Mouse (Mus musculus) CH12.LX (cell line): ENCODE measurements around the gene S100a8. TPM values are rescaled to one million over a fixed set of nuclear protein-coding genes. Genes with fewer than 3 reads are reported as not detected.
A peak's percentile ranks its signal among the peaks of the same experiment; 100 is the strongest.

Experiments used
- DNase-seq: peaks from one replicate; pipeline ENCODE4 v3.0.0-alpha.2; 2013; ENCODE audit errors: extremely low read depth
- H3K27ac ChIP-seq: 2 replicates; pipeline ENCODE4 v1.5.1; 2012; ENCODE audit warnings: low read depth, mild to moderate bottlenecking, control low read depth, moderate library complexity; ENCODE audit not compliant: insufficient read depth
- H3K27me3 ChIP-seq: replicated peaks from 2 replicates; pipeline ENCODE3; 2012; ENCODE audit warnings: inconsistent platforms
- H3K36me3 ChIP-seq, 2 experiments: replicated peaks in 1 of 2; 2 replicates each; pipeline versions ENCODE3 to v1.6.1; 2012; ENCODE audit warnings: inconsistent platforms in 1 of 2, low read length in 1 of 2, mild to moderate bottlenecking in 1 of 2, mixed read lengths in 1 of 2, moderate library complexity in 1 of 2; ENCODE audit not compliant: control insufficient read depth in 1 of 2, insufficient read depth in 1 of 2
- H3K4me1 ChIP-seq, 2 experiments: 2 replicates each; pipeline ENCODE4 v1.6.1; 2012; ENCODE audit warnings: inconsistent platforms in 1 of 2, moderate library complexity in 1 of 2; ENCODE audit not compliant: insufficient read depth in 2 of 2, control insufficient read depth in 1 of 2
- H3K4me2 ChIP-seq: 2 replicates; pipeline ENCODE4 v1.6.1; 2012; ENCODE audit warnings: low read depth, mild to moderate bottlenecking, control low read depth; ENCODE audit not compliant: poor library complexity, insufficient read depth, severe bottlenecking
- H3K4me3 ChIP-seq, 3 experiments: fragments of 150-350 bp in 1 of 3; sonication (generic) in 1 of 3; replicated peaks in 1 of 3; 2 replicates each; pipeline versions ENCODE3 to v1.5.1; 2011 to 2012; ENCODE audit warnings: low read depth in 2 of 3, low read length in 2 of 3, mild to moderate bottlenecking in 2 of 3, moderate library complexity in 2 of 3, control low read depth in 1 of 3, improper control_type of control experiment in 1 of 3, inconsistent platforms in 1 of 3, mixed read lengths in 1 of 3; ENCODE audit not compliant: poor library complexity in 1 of 3
- H3K79me2 ChIP-seq: replicated peaks from 2 replicates; pipeline ENCODE4 v1.6.1; 2012; ENCODE audit warnings: mild to moderate bottlenecking, moderate library complexity; ENCODE audit not compliant: control insufficient read depth, poor library complexity, insufficient read depth, severe bottlenecking; ENCODE audit errors: extremely low read depth
- H3K9ac ChIP-seq: 2 replicates; pipeline ENCODE4 v1.6.1; 2012; ENCODE audit warnings: low read depth, mild to moderate bottlenecking, control low read depth, moderate library complexity; ENCODE audit not compliant: insufficient read depth
- H3K9me3 ChIP-seq: replicated peaks from 2 replicates; pipeline ENCODE3; 2012; ENCODE audit warnings: low read length, inconsistent platforms, mixed read lengths
- BHLHE40 ChIP-seq: IDR thresholded peaks from 2 replicates; pipeline ENCODE4 v1.6.1; 2011; ENCODE audit warnings: mild to moderate bottlenecking, low read depth, low read length, improper control_type of control experiment
- CHD1 ChIP-seq: IDR thresholded peaks from 2 replicates; pipeline ENCODE4 v1.6.1; 2012; ENCODE audit warnings: low read depth, low read length, improper control_type of control experiment, inconsistent platforms
- CHD2 ChIP-seq: IDR thresholded peaks from 2 replicates; pipeline ENCODE4 v1.6.1; 2011; ENCODE audit warnings: low read length, improper control_type of control experiment
- CTCF ChIP-seq, 2 experiments: IDR thresholded peaks in 1 of 2; conservative IDR thresholded peaks in 1 of 2; 2 replicates each; pipeline ENCODE4 v1.5.1; 2011 to 2012; ENCODE audit warnings: low read depth in 2 of 2, low read length in 2 of 2, improper control_type of control experiment in 1 of 2, inconsistent platforms in 1 of 2, mild to moderate bottlenecking in 1 of 2, moderate library complexity in 1 of 2
- E2F4 ChIP-seq: IDR thresholded peaks from 2 replicates; pipeline ENCODE4 v1.6.1; 2011; ENCODE audit warnings: low read depth, low read length, improper control_type of control experiment; ENCODE audit not compliant: insufficient replicate concordance
- ELF1 ChIP-seq: IDR thresholded peaks from 2 replicates; pipeline ENCODE4 v1.6.1; 2014; ENCODE audit warnings: low read depth, mild to moderate bottlenecking, inconsistent platforms, low read length, improper control_type of control experiment
- ETS1 ChIP-seq: conservative IDR thresholded peaks from 2 replicates; pipeline ENCODE4 v1.6.1; 2012; ENCODE audit warnings: low read depth, mild to moderate bottlenecking, inconsistent platforms, low read length, improper control_type of control experiment, moderate library complexity
- GABPA ChIP-seq: IDR thresholded peaks from 2 replicates; pipeline ENCODE4 v1.6.1; 2012; ENCODE audit warnings: low read depth, low read length, improper control_type of control experiment, inconsistent platforms; ENCODE audit not compliant: insufficient replicate concordance
- HCFC1 ChIP-seq: IDR thresholded peaks from 2 replicates; pipeline ENCODE4 v1.6.1; 2012; ENCODE audit warnings: low read depth, mild to moderate bottlenecking, inconsistent platforms, low read length, improper control_type of control experiment
- IRF4 ChIP-seq: IDR thresholded peaks from 2 replicates; pipeline ENCODE4 v1.6.1; 2014; ENCODE audit warnings: low read depth, mild to moderate bottlenecking, inconsistent platforms, low read length, improper control_type of control experiment
- JUN ChIP-seq: IDR thresholded peaks from 2 replicates; pipeline ENCODE4 v1.6.1; 2011; ENCODE audit warnings: low read depth, mild to moderate bottlenecking, low read length, improper control_type of control experiment, moderate library complexity; ENCODE audit not compliant: insufficient read depth
- JUND ChIP-seq: conservative IDR thresholded peaks from 2 replicates; pipeline ENCODE4 v1.6.1; 2011; ENCODE audit warnings: low read depth, low read length, improper control_type of control experiment
- KAT2A ChIP-seq: IDR thresholded peaks from 2 replicates; pipeline ENCODE4 v1.6.1; 2012; ENCODE audit warnings: low read length, improper control_type of control experiment, inconsistent platforms; ENCODE audit not compliant: insufficient replicate concordance
- MAFK ChIP-seq: IDR thresholded peaks from 2 replicates; pipeline ENCODE4 v1.6.1; 2011; ENCODE audit warnings: low read length, improper control_type of control experiment; ENCODE audit not compliant: insufficient replicate concordance
- MAX ChIP-seq: IDR thresholded peaks from 2 replicates; pipeline ENCODE4 v1.6.1; 2011; ENCODE audit warnings: low read length, improper control_type of control experiment
- MAZ ChIP-seq: IDR thresholded peaks from 2 replicates; pipeline ENCODE4 v1.6.1; 2012; ENCODE audit warnings: low read depth, mild to moderate bottlenecking, inconsistent platforms, low read length, improper control_type of control experiment, moderate library complexity
- MEF2A ChIP-seq: IDR thresholded peaks from 2 replicates; pipeline ENCODE4 v1.6.1; 2014; ENCODE audit warnings: low read depth, mild to moderate bottlenecking, inconsistent platforms, low read length, improper control_type of control experiment, borderline replicate concordance
- MXI1 ChIP-seq: IDR thresholded peaks from 2 replicates; pipeline ENCODE4 v1.6.1; 2011; ENCODE audit warnings: mild to moderate bottlenecking, low read depth, low read length, improper control_type of control experiment
- MYC ChIP-seq: IDR thresholded peaks from 2 replicates; pipeline ENCODE4 v1.6.1; 2011; ENCODE audit warnings: low read depth, mild to moderate bottlenecking, improper control_type of control experiment, low read length
- NELFE ChIP-seq: IDR thresholded peaks from 2 replicates; pipeline ENCODE4 v1.6.1; 2011; ENCODE audit warnings: low read depth, low read length, improper control_type of control experiment
- NRF1 ChIP-seq: IDR thresholded peaks from 2 replicates; pipeline ENCODE4 v1.6.1; 2014; ENCODE audit warnings: low read depth, mild to moderate bottlenecking, inconsistent platforms, low read length, improper control_type of control experiment, moderate library complexity
- PAX5 ChIP-seq: IDR thresholded peaks from 2 replicates; pipeline ENCODE4 v1.6.1; 2012; ENCODE audit warnings: low read length, inconsistent platforms, mixed read lengths
- POLR2A ChIP-seq: IDR thresholded peaks from 2 replicates; pipeline ENCODE4 v1.6.1; 2011; ENCODE audit warnings: low read depth, mild to moderate bottlenecking, improper control_type of control experiment, low read length
- POLR2AphosphoS2 ChIP-seq: IDR thresholded peaks from 2 replicates; pipeline ENCODE4 v1.6.1; 2011; ENCODE audit warnings: low read depth, low read length, improper control_type of control experiment
- RCOR1 ChIP-seq: conservative IDR thresholded peaks from 2 replicates; pipeline ENCODE4 v1.6.1; 2012; ENCODE audit warnings: low read depth, mild to moderate bottlenecking, inconsistent platforms, low read length, improper control_type of control experiment
- SIN3A ChIP-seq: IDR thresholded peaks from 2 replicates; pipeline ENCODE4 v1.6.1; 2012; ENCODE audit warnings: low read length, improper control_type of control experiment, inconsistent platforms
- SMC3 ChIP-seq: IDR thresholded peaks from 2 replicates; pipeline ENCODE4 v1.6.1; 2011; ENCODE audit warnings: low read depth, low read length, improper control_type of control experiment
- TBP ChIP-seq: conservative IDR thresholded peaks from 2 replicates; pipeline ENCODE4 v1.6.1; 2011; ENCODE audit warnings: low read depth, low read length, improper control_type of control experiment
- TCF12 ChIP-seq: IDR thresholded peaks from 2 replicates; pipeline ENCODE4 v1.6.1; 2014; ENCODE audit warnings: low read depth, mild to moderate bottlenecking, inconsistent platforms, low read length, improper control_type of control experiment
- USF1 ChIP-seq: IDR thresholded peaks from 2 replicates; pipeline ENCODE4 v1.6.1; 2014; ENCODE audit warnings: low read depth, mild to moderate bottlenecking, inconsistent platforms, low read length, improper control_type of control experiment
- USF2 ChIP-seq: conservative IDR thresholded peaks from 2 replicates; pipeline ENCODE4 v1.6.1; 2011; ENCODE audit warnings: low read depth, low read length, improper control_type of control experiment
- ZC3H11A ChIP-seq: IDR thresholded peaks from 2 replicates; pipeline ENCODE4 v1.6.1; 2012; ENCODE audit warnings: low read depth, mild to moderate bottlenecking, inconsistent platforms, low read length, improper control_type of control experiment
- ZKSCAN1 ChIP-seq: IDR thresholded peaks from 2 replicates; pipeline ENCODE4 v1.6.1; 2012; ENCODE audit warnings: low read depth, inconsistent platforms, low read length, improper control_type of control experiment, borderline replicate concordance
- ZNF384 ChIP-seq: IDR thresholded peaks from 2 replicates; pipeline ENCODE4 v1.6.1; 2012; ENCODE audit warnings: low read depth, low read length, improper control_type of control experiment, inconsistent platforms
- dilution Hi-C: fragments of 300-500 bp; cut with MboI; formaldehyde crosslinking; loops from 2 replicates; pipeline ENCODE4 v1.14.3; 2020; ENCODE audit warnings: low sequenced_read_pairs; ENCODE audit not compliant: extremely low pct_unique_long_range_greater_than_20kb, extremely low pct_ligation_motif_present
- in situ Hi-C: fragments of 300-500 bp; cut with MboI; formaldehyde crosslinking; loops from 3 replicates; pipeline ENCODE4 v1.14.3; 2019; ENCODE audit warnings: low sequenced_read_pairs, low pct_ligation_motif_present, low pct_unique_long_range_greater_than_20kb, mixed read lengths
- polyA plus RNA-seq: library from polyadenylated mRNA; unstranded; fragments of >175 nt; gene quantifications from 2 replicates; pipeline ENCODE4 v1.2.1, GENCODE M21; 2012; ENCODE audit warnings: low read depth; ENCODE audit not compliant: insufficient read length
- total RNA-seq, 2 experiments: library from RNA; depleted of rRNA; stranded (reverse); fragments of 300-350 nt in 1 of 2; fragments of >200 nt in 1 of 2; gene quantifications; 2 replicates each; pipeline ENCODE4 v1.2.3; 2012 to 2014

The S100a8 gene
- total and polyA plus RNA-seq, 3 experiments = not detected

DNA sequence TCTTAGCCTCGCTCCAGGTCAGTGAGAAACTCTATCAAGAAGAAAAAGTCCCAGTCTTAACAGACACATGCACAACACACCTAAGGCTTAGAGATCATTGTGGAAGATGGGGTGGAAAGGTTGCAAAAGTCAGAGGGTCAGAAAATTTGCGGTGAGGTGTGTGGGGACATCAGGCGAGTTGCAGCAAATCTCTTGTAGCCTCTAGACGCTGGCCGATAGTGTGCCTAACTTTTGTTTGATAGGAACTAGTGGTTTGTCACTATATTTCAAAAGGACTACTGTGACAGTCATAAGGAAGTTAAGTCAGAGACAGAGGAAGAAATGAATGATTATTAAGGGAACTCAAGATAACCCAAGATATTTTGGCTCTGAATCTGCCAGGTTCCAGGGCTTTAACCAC is 41.4 kb upstream of the S100a8 start:
- DNase-seq = no peak
- TF ChIP-seq GABPA = no peak
- TF ChIP-seq HCFC1 = no peak
- no peak for TF ChIP-seq SIN3A
- no peak for TF ChIP-seq ZKSCAN1
- TF ChIP-seq MXI1 = no peak
- no peak for TF ChIP-seq TBP
- TF ChIP-seq TCF12 = no peak
- TF ChIP-seq MAFK = no peak
- no peak for TF ChIP-seq MAX
- no peak for TF ChIP-seq KAT2A
- TF ChIP-seq CHD2 = no peak
- TF ChIP-seq RCOR1 = no peak
- TF ChIP-seq USF1 = no peak
- dilution Hi-C loops = no loop called here
- in situ Hi-C loops = no loop called here
- Histone ChIP-seq H3K4me1 (peaks cover 0 to 9% of the 10 kb centered on the region in 2 experiments; a peak in 1 of 4 replicates), H3K36me3 (no peaks in the 10 kb centered on the region), H3K9ac (no peak overlapping the region), H3K4me2 (no peak overlapping the region), H3K79me2 (no peaks in the 10 kb centered on the region), H3K27ac (no peak overlapping the region), H3K27me3 (no peaks in the 10 kb centered on the region), H3K9me3 (no peaks in the 10 kb centered on the region), H3K4me3 (no peak overlapping the region)

DNA sequence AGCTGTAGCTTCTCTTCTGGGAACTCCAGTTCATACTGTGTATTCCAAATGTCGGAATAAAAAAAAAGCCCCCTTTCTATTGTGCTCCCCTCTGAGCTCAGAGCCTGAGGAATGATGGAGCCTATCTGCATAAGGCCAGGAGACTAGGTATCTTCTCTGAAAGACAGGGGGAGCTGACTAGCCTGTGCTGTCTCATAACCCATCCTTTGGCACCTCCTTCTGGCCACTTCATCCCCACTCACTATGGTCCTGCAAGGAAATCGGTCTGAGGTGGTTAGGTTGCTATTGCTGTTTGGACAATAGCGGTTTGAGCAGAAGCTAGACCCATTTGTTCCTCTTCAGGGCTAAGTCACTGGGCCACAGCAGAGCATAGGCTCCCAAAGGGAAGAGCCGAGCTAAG is 41.0 kb upstream of the S100a8 start:
- H3K4me3 ChIP-seq = no peak overlapping the region
- no peaks in the 10 kb centered on the region for H3K79me2 ChIP-seq
- H3K27ac ChIP-seq = no peak overlapping the region
- H3K4me2 ChIP-seq = no peak overlapping the region
- peaks cover 0 to 9% of the 10 kb centered on the region in 2 experiments; a peak in 1 of 4 replicates for H3K4me1 ChIP-seq
- no peaks in the 10 kb centered on the region for H3K36me3 ChIP-seq
- H3K9me3 ChIP-seq = no peaks in the 10 kb centered on the region
- in situ Hi-C loops (no loop called here), dilution Hi-C loops (no loop called here)
- no peak overlapping the region for H3K9ac ChIP-seq
- DNase-seq = peak; percentile 18
- H3K27me3 ChIP-seq = no peaks in the 10 kb centered on the region
- TF ChIP-seq ETS1 (no peak), MEF2A (no peak), ELF1 (no peak), ZKSCAN1 (no peak), NELFE (peak; percentile 44; the same call in 1 of the 2 replicates), SIN3A (no peak), POLR2A (no peak), JUN (no peak), IRF4 (no peak), USF2 (no peak), SMC3 (peak; percentile 56), MYC (no peak), TCF12 (no peak), JUND (no peak), BHLHE40 (no peak), RCOR1 (no peak), PAX5 (no peak), MAFK (no peak), MAX (no peak), CTCF (conservative IDR thresholded peaks at IDR 0.05 in 1 of 2, IDR thresholded peaks at IDR 0.05 in 1 of 2; ENCODE audit: low read depth in 2 of 2, low read length in 2 of 2) (peak in 1 of 2 experiments; percentile 99; a peak in 2 of 4 replicates), MAZ (no peak), CHD1 (no peak), GABPA (no peak), E2F4 (no peak), ZC3H11A (no peak), ZNF384 (no peak), POLR2AphosphoS2 (no peak), NRF1 (no peak)
